Mouse (Mus musculus) hematopoietic multipotent progenitor cell, adult 10-12 weeks (in vitro differentiated cells): ENCODE measurements around the gene Clstn2. TPM values are rescaled to one million over a fixed set of nuclear protein-coding genes. Genes with fewer than 3 reads are reported as not detected.

Experiments used
- polyA plus RNA-seq: library from polyadenylated mRNA; stranded (reverse); fragments of >175 nt; gene quantifications from 2 replicates; pipeline ENCODE4 v1.2.3, GENCODE M21; 2012; ENCODE audit warnings: low replicate concordance

Gene Clstn2
- not detected in 2 replicates for polyA plus RNA-seq

DNA sequence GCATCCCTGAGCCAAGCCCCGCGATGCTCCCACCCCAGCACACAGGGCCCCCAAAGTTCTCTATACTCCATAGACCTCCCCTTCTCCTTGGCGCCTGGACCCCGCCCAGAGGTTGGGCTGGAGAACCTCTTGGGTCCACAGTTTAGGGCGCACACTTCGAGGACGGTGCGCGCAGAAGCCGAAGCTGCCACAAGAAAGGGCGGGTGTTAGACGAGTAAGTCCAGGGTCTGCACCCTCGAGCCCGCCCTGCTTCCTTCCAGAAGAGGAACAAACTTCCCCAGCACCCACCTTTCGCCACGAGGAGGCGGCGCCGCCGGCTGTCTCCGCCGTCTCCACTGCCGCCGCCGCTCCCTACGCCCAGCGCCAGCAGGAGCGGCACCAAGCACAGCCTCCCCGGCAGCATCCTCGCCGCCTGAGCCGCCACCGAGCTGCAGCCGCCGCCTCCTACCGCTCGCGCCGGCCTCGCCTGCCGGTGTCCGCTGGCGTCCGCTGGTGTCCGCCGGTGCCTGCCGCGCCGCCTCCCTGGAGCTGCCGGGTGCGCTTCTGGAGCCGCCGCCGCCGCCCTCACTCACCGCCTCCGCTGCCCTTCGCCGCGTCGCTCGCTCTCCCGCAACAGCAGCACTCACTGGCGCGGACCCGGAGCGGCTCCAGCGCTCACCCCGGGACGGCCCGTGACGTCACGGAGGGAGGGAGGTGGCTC, at the start of gene Clstn2:
Clstn2 (minus strand) TSS at position 609 of the 700 bp plus-strand sequence.

